Mouse (Mus musculus) G1E (cell line): ENCODE data around the gene Pde10a.

ENCODE experiments used
- CTCF ChIP-seq: IDR thresholded peaks from 2 replicates; pipeline ENCODE4 v1.5.1; 2012; ENCODE audit warnings: low read depth, low read length, inconsistent platforms, mixed read lengths
- GATA1 ChIP-seq: IDR thresholded peaks from 2 replicates; pipeline ENCODE4 v1.6.1; 2012; ENCODE audit warnings: borderline replicate concordance, low read length, inconsistent platforms, mixed read lengths
- POLR2AphosphoS5 ChIP-seq: IDR thresholded peaks from 2 replicates; pipeline ENCODE4 v1.6.1; 2012; ENCODE audit warnings: low read depth, low read length, inconsistent platforms; ENCODE audit not compliant: insufficient replicate concordance
- TAL1 ChIP-seq: conservative IDR thresholded peaks from 2 replicates; pipeline ENCODE4 v1.6.1; 2012; ENCODE audit warnings: low read depth, low read length, inconsistent platforms, mixed read lengths

DNA sequence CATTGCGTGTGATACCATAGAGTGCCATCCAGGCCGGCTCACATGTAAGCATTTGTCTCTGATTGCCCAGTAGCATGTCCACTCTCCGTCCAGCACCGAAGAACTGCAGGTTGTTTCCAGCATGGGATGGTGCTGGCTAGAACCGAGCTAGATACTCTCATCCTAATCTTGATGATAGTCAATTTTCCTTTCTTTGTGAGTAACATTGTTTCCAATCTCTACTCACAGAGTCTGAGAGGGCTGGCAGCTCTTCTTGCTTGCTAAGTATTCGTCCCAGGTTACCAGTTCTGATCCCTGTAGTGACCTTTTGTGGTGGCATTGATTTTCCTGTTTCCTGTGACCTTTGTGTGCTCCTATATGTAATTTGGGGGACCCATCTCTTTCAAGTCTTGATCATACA lies 356.5 kb downstream of the Pde10a start:
- TF ChIP-seq CTCF, result no peak
- TF ChIP-seq TAL1, result no peak
- TF ChIP-seq POLR2AphosphoS5, result no peak
- TF ChIP-seq GATA1, result no peak
